Mouse (Mus musculus) kidney, postnatal 0 days (tissue): ENCODE results near the gene Eef1akmt4. TPM values are rescaled to one million over a fixed set of nuclear protein-coding genes. Genes with fewer than 3 reads are reported as not detected.
"Not testable (repeated sequence)": the region's sequence is repeated elsewhere in the genome, so short reads cannot be mapped to it uniquely, and the experiment has no call there.

Experiments
- ATAC-seq: fragments of 200-750 bp; cut with Nextera tagmentation; replicated peaks from 2 replicates; pipeline ENCODE4 v1.8.0; 2017; ENCODE audit warnings: low read depth, moderate number of reproducible peaks, moderate TSS enrichment, moderate library complexity; ENCODE audit not compliant: low FRiP score
- DNase-seq: peaks from one replicate; pipeline ENCODE4 v3.0.0-alpha.2; 2016; ENCODE audit warnings: low spot score
- H3K27ac ChIP-seq: fragments of 300-500 bp; sonication (generic); 2 replicates; pipeline ENCODE4 v1.5.1; 2014; ENCODE audit warnings: mild to moderate bottlenecking
- H3K27me3 ChIP-seq: fragments of 300-500 bp; sonication (generic); 2 replicates; pipeline ENCODE4 v1.6.1; 2014; ENCODE audit warnings: low read length, mixed read lengths; ENCODE audit not compliant: insufficient read depth
- H3K36me3 ChIP-seq: fragments of 300-500 bp; sonication (generic); 2 replicates; pipeline ENCODE4 v1.6.1; 2014; ENCODE audit warnings: low read length, mixed read lengths; ENCODE audit not compliant: insufficient read depth
- H3K4me1 ChIP-seq: fragments of 300-500 bp; sonication (generic); replicated peaks from 2 replicates; pipeline ENCODE4 v1.6.1; 2014; ENCODE audit warnings: antibody characterized with exemption, low read length, mixed read lengths; ENCODE audit not compliant: insufficient read depth
- H3K4me2 ChIP-seq: fragments of 300-500 bp; sonication (generic); 2 replicates; pipeline ENCODE4 v1.6.1; 2014; ENCODE audit warnings: mild to moderate bottlenecking, low read length, moderate library complexity, mixed read lengths
- H3K4me3 ChIP-seq: fragments of 300-500 bp; sonication (generic); replicated peaks from 2 replicates; pipeline ENCODE4 v1.5.1; 2014; ENCODE audit warnings: low read depth, low read length
- H3K9ac ChIP-seq: fragments of 300-500 bp; sonication (generic); 2 replicates; pipeline ENCODE4 v1.6.1; 2014; ENCODE audit warnings: low read depth, low read length
- H3K9me3 ChIP-seq: fragments of 300-500 bp; sonication (generic); replicated peaks from 2 replicates; pipeline ENCODE4 v1.6.1; 2016; ENCODE audit warnings: low read length, inconsistent platforms, mixed read lengths
- CTCF ChIP-seq: IDR thresholded peaks from 2 replicates; pipeline ENCODE4 v1.5.1; 2016; ENCODE audit warnings: antibody characterized with exemption, low read depth, mild to moderate bottlenecking, moderate library complexity
- WGBS: fragments of 180-500 bp; shearing (Covaris S2); extraction: QIAGEN DNeasy Blood & Tissue Kit; methylation state at CpG from one replicate; pipeline ENCODE4 v1.1.7; 2014; 5-methylcytosine and 5-hydroxymethylcytosine counted together
- polyA plus RNA-seq: library from polyadenylated mRNA; unstranded; fragments of >200 nt; fragmentation: Nextera tagmentation; extraction: Ambion mirVana; gene quantifications from 2 replicates; pipeline ENCODE4 v1.2.1, GENCODE M21; 2015

The Eef1akmt4 gene
- polyA plus RNA-seq, 1 experiment from 2014 or later, result 27.8 TPM

DNA sequence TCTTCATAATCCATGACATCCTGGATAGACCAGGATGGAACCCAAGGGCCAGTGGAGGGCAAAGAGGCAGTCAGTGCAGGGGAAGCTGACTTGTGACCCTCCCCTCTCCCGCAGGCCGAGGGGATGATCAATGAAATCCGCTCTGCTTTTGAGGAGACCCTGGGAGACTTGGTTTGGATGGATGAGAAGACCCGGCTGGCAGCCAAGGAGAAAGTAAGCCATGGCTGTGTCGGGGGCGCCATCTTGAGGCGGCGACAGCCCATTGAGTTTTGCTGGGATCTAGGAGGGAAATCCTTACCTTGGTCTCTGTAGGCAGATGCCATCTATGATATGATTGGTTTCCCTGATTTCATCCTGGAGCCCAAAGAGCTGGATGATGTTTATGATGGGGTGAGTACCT lies 30.8 kb downstream of the Eef1akmt4 start:
- no peaks in the 10 kb centered on the region for H3K27me3 ChIP-seq
- H3K4me1 ChIP-seq, result no peaks in the 10 kb centered on the region
- WGBS, result under 1% methylated on average over 8 of the region's 8 CpGs
- H3K4me2 ChIP-seq, result no peak overlapping the region
- no peak overlapping the region for H3K9ac ChIP-seq
- H3K27ac ChIP-seq, result no peak overlapping the region
- no peak for ATAC-seq
- peak; percentile 82 for TF ChIP-seq CTCF
- peak; percentile 83 for DNase-seq
- no peak overlapping the region for H3K4me3 ChIP-seq
- H3K36me3 ChIP-seq, result no peaks in the 10 kb centered on the region
- no peaks in the 10 kb centered on the region for H3K9me3 ChIP-seq

DNA sequence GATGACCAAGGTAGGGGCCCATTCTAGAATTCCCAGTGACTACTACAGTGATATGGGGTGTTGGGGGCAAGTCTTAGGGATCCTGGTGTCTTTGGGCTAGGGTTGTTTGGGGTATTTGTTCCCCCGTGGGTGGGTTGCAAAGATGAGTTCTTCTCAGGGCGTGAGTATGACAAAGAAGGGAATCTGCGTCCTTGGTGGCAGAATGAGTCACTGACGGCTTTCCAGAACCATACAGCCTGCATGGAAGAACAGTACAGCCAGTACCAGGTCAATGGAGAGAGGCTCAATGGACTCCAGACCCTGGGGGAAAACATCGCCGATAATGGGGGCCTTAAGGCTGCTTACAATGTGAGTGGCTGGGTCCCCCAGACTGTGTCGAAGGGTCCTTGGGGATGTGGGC lies 32.5 kb downstream of the Eef1akmt4 start:
- TF ChIP-seq CTCF, result no peak
- WGBS, result 87% methylated on average over 7 of the region's 7 CpGs
- Histone ChIP-seq H3K9ac (no peak overlapping the region), H3K27ac (no peak overlapping the region), H3K27me3 (no peaks in the 10 kb centered on the region), H3K4me3 (no peak overlapping the region), H3K4me1 (no peaks in the 10 kb centered on the region), H3K36me3 (no peaks in the 10 kb centered on the region), H3K9me3 (no peaks in the 10 kb centered on the region), H3K4me2 (no peak overlapping the region)
- ATAC-seq (no peak), DNase-seq (no peak)

DNA sequence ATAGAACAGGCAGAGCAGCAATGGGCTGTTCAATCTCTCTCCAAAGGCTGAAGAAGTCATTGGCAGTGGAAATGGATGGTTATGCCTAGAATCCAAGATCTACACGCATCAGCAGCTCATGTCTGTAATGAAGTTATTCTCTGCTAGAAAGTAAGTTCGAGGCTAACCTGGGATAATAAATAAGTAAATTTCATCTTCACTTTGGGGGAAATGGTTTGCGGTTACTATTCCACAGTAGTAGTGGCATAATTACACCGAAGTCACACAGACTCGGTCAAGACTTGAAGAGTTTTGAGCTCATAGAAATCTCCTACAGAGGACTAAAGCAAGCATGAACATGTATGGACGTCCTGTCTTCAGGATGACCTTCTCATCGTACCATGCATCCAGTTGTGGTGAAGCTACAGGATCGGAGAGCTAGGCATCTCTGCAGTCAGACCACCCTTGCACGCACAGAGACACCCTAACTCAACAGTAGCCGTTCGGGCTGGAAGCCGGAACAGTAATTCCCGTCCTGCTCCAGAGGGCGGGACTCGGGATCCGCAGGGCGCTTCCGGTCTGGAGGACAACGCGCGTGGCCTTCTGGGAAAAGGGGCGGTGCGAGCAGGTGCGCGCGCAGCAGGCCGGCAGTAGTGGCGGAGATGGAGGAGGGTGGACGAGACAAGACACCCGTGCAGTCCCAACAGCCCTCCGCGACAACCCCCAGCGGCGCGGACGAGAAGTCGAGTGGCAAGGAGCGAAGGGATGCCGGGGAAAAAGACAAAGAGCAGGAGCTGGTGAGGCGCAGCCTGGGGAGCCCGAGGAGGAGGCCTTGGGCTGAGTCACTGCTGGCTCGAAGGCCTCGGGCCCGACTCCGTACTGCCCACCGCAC lies 39.9 kb downstream of the Eef1akmt4 start, which contains the start of gene Psmd2:
Gene Psmd2, plus strand, starts transcription at position 577 of the 871 bp plus-strand sequence.
- TF ChIP-seq CTCF, result 0 out of 2 replicates have a peak, but pooled peaks have one; percentile 25
- peaks cover 18% of the 10 kb centered on the region for H3K36me3 ChIP-seq
- H3K9ac ChIP-seq, result peak within 1 kb of the TSS; percentile 87
- peak; percentile 94 for ATAC-seq
- DNase-seq, result peak; percentile 97
- H3K27ac ChIP-seq, result peak within 1 kb of the TSS; percentile 75; the same call in 1 of the 2 replicates
- H3K4me3 ChIP-seq, result peak within 1 kb of the TSS; percentile 84
- no peaks in the 10 kb centered on the region for H3K4me1 ChIP-seq
- 2% methylated on average over 46 of the region's 46 CpGs for WGBS
- H3K27me3 ChIP-seq, result no peaks in the 10 kb centered on the region
- H3K4me2 ChIP-seq, result peak within 1 kb of the TSS; percentile 64
- H3K9me3 ChIP-seq, result no peaks in the 10 kb centered on the region

DNA sequence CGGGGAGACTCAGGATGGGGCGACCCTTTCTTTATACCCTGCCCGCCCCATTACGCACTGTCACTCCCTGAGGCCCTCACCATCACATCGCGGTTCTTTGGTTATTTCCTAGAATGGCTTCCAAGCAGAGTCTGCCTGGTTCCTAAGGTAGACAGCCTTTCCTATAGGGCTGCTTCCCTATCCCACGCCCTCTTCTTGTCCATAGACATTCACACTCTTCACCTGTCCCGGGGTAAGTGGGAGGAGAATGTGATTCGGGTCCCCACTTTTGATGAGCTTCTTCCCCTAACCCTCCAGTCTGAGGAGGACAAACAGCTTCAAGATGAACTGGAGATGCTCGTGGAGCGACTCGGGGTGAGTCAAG lies 40.5 kb downstream of the Eef1akmt4 start:
- no peak for TF ChIP-seq CTCF
- 7% methylated on average over 12 of the region's 12 CpGs for WGBS
- DNase-seq (no peak), ATAC-seq (no peak)
- Histone ChIP-seq H3K9ac (peak overlapping the region; percentile 87), H3K9me3 (no peaks in the 10 kb centered on the region), H3K4me2 (peak overlapping the region; percentile 64), H3K4me3 (peak overlapping the region; percentile 84), H3K27ac (no peak overlapping the region), H3K4me1 (no peaks in the 10 kb centered on the region), H3K36me3 (peaks cover 24% of the 10 kb centered on the region), H3K27me3 (no peaks in the 10 kb centered on the region)

DNA sequence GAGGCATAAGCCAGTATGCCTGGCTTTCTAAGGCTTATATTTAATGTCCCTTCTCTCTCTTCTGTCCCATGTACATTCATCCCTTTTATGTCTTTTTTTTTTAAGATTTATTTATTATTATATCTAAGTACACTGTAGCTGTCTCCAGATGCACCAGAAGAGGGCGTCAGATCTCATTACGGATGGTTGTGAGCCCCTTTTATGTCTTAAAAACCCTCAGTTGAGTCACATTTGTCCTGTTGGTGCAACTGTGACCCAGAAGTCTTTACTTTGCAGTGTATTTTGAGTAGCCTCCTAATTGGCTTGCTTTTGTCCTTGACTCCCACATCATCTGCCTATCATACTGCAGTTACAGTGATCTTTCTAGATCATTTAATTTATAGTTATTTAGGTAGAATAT lies 41.9 kb downstream of the Eef1akmt4 start:
- H3K36me3 ChIP-seq, result peaks cover 37% of the 10 kb centered on the region
- H3K27ac ChIP-seq, result no peak overlapping the region
- H3K9ac ChIP-seq, result no peak overlapping the region
- H3K4me1 ChIP-seq, result no peaks in the 10 kb centered on the region
- TF ChIP-seq CTCF, result 0 out of 2 replicates have a peak, but pooled peaks have one; percentile 12
- H3K4me2 ChIP-seq, result no peak overlapping the region; the same call in 1 of the 2 replicates
- H3K4me3 ChIP-seq, result no peak overlapping the region
- DNase-seq (no peak), ATAC-seq (no peak)
- 60% methylated on average over 2 of the region's 2 CpGs for WGBS
- no peaks in the 10 kb centered on the region for H3K9me3 ChIP-seq
- no peaks in the 10 kb centered on the region for H3K27me3 ChIP-seq

DNA sequence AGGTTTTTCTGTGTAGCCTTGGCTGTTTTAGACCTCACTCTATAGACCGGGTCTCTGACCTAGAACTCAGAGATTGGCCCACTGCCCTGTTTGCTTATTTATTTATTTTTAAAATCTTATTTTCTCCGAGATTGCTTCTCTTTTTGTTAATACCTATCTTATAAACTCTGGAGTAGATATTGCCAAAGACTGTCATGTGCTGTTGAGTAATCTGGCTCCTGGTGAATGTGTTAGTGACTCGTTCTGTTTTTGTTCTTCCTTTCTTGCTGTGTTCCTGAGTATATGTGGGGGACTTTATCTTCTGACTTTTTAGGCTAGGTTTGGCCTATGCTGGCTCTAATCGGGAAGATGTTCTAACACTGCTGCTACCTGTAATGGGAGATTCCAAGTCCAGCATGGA lies 46.3 kb downstream of the Eef1akmt4 start:
- no peak for TF ChIP-seq CTCF
- Histone ChIP-seq H3K27ac (no peak overlapping the region), H3K9ac (no peak overlapping the region), H3K36me3 (peaks cover 72% of the 10 kb centered on the region), H3K9me3 (no peaks in the 10 kb centered on the region), H3K4me3 (no peak overlapping the region), H3K27me3 (no peaks in the 10 kb centered on the region), H3K4me2 (no peak overlapping the region), H3K4me1 (no peaks in the 10 kb centered on the region)
- ATAC-seq (no peak), DNase-seq (no peak)
- 89% methylated on average over 4 of the region's 4 CpGs for whole genome bisulfite sequencing

DNA sequence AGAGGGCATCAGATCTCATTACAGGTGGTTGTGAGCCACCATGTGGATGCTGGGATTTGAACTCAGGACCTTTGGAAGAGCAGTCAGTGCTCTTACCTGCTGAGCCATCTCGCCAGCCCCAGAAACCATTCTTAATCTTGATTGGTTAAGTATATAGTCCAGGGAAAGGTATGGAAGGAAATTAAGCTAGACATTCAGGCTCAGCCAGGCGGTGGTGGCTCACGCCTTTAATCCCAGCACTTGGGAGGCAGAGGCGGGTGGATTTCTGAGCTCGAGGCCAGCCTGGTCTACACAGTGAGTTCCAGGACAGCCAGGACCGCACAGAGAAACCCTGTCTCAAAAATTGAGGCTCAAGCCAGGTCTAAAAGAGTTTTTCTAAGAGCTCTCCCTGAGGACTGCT lies 56.6 kb downstream of the Eef1akmt4 start, which contains the start of gene Eif4g1:
Gene Eif4g1, plus strand, starts transcription at position 301 of the 400 bp plus-strand sequence.
- H3K4me3 ChIP-seq, H3K27ac ChIP-seq, H3K4me1 ChIP-seq, H3K9me3 ChIP-seq, DNase-seq, H3K36me3 ChIP-seq, H3K27me3 ChIP-seq, H3K4me2 ChIP-seq, H3K9ac ChIP-seq, ATAC-seq: not testable (repeated sequence)
- WGBS, result 95% methylated on average over 3 of the region's 6 CpGs
